Mouse (Mus musculus): ENCODE measurements around the gene Ikbkg.
"Not testable (repeated sequence)": the region's sequence is repeated elsewhere in the genome, so short reads cannot be mapped to it uniquely, and the experiment has no call there.

The Ikbkg gene

GRCm38 (mm10) chrX:74451157-74451912 lies 58.2 kb downstream of the Ikbkg start:
- DNase-seq = no peak

- no peak for DNase-seq
Measured at GRCm38 (mm10) chrX:74452773-74453172, 59.7 kb downstream of the Ikbkg start.

- not testable (repeated sequence) for DNase-seq
Measured at GRCm38 (mm10) chrX:74481349-74481885, 88.3 kb downstream of the Ikbkg start, which contains the start of gene Gm6880. TSS of gene Gm6880 (minus strand) at chrX:74481399.

- DNase-seq = no peak
Measured at GRCm38 (mm10) chrX:74497131-74497530, 104.0 kb downstream of the Ikbkg start.
